Mouse (Mus musculus) granulocyte monocyte progenitor cell, adult 5-6 weeks (primary cell): ENCODE results near the gene Ric3. TPM values are rescaled to one million over a fixed set of nuclear protein-coding genes. Genes with fewer than 3 reads are reported as not detected.

ENCODE experiments used
- ATAC-seq: replicated peaks from 2 replicates; pipeline ENCODE4 v1.8.0; 2016; ENCODE audit warnings: mild to moderate bottlenecking, moderate TSS enrichment, inconsistent platforms; ENCODE audit not compliant: poor library complexity, severe bottlenecking
- total RNA-seq, 2 experiments: library from RNA; stranded (forward) in 1 of 2; stranded (reverse) in 1 of 2; fragments of 200-712, 200-1000 nt in 1 of 2; fragments of >200 nt in 1 of 2; fragmentation: Nextera tagmentation in 1 of 2; gene quantifications; 2 replicates each; pipeline ENCODE4 v1.2.3; 2014 to 2017

The Ric3 gene
- total RNA-seq, 2 experiments from 2014 or later: 0.62 to 1.1 TPM

DNA sequence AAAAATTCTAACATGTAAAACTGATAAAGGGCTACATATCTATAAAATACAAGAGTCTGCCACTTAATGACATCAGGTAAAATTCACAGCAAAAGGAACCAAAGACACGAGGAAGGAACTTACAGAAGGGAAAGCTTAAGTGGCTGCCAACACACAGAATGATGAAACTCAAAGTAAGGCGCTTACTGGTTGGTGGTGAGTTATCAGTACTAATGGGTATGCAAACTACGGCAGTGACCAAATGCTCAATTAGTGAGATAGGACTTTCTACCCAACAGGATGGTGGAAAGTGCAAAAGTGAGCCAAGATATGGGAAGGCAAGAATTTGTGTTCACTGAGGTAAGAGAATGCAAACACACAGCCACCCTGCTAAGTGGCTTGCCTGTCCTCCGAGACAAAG, 23.6 kb downstream of the Ric3 start:
- ATAC-seq: no peak

DNA sequence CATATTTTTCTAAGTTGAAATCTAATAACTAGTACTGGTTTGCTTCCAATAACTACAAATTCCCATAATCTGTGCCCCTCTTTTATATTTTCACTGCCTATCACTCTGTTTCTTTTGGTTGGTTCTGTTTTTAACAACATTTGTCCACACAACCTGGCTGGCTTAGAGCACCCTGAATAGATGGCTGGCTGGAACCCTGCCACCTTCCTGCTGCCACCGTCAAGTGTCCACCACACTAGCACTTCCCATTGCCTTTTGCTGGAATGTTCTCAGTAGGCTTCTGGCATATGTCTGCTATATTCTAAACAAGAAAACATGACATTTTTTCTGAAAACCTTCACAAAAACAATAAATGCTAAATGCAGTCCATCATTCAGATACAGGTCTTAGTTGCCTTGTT, 32.3 kb downstream of the Ric3 start:
- no peak for ATAC-seq

DNA sequence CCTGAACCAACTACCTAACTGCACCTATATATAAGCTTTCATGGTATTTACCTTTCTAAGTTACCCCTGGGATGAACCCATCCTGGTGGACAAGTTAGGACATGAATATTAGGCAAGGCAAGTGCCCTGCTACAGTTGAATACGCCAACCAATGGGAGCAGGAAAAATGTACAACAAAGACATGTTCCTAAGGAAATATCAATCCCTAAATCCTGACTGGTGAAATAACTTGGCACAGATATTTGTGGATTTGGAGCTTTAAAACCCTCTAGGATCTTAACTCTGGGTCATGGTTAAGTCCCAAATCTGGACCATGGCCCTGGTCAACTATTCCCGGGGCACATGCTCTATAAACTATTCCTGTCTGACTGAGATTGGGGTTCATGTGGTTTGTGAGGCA, 37.3 kb downstream of the Ric3 start:
- no peak for ATAC-seq

- no peak for ATAC-seq
Measured at GRCm38 (mm10) chr7:109039445-109039844, 43.7 kb downstream of the Ric3 start.

DNA sequence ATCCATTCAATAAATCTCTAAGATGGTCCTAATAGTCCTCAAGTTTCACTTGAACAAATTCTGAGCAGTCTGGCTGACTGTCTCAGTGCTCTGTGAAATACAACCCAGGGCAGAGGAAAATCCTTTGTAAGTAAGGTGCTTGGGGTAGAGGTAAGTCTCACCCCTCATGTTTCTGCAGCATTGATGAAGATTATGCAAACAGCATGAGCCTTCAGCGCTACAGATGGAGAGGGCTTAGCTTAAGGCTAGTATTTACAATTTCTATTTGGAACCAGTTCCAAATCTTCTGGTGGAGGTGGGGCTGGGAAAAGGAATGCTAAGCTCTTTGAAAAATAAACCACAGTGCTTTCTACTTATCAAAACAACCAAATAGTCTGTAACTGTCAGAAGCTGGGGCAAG, 44.1 kb downstream of the Ric3 start:
- ATAC-seq: no peak

- ATAC-seq: no peak
Measured at GRCm38 (mm10) chr7:109038121-109038735, 44.9 kb downstream of the Ric3 start.

GRCm38 (mm10) chr7:109032054-109032453, 51.1 kb downstream of the Ric3 start:
- ATAC-seq: no peak

DNA sequence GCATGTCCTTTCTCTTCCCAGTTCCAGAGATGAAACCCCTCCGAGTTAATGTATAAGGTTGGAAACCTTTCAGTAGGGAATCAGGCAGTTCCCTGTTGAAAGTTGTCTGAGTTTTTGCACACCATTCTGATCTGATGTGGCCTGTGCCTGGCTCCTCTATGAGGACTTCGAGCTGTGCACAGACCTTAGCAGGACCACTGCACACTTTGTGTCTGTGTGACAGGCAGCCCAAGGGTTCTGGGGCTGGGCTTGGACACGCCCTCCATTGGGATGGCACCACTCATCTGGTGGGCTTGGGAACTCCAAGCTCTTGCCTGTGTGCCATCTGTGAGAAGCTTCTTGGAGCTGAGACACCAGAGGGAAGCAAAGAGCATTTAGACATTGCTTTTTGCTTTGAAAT, 51.8 kb downstream of the Ric3 start:
- ATAC-seq: no peak

GRCm38 (mm10) chr7:109029961-109030465, 53.1 kb downstream of the Ric3 start:
- ATAC-seq: no peak

DNA sequence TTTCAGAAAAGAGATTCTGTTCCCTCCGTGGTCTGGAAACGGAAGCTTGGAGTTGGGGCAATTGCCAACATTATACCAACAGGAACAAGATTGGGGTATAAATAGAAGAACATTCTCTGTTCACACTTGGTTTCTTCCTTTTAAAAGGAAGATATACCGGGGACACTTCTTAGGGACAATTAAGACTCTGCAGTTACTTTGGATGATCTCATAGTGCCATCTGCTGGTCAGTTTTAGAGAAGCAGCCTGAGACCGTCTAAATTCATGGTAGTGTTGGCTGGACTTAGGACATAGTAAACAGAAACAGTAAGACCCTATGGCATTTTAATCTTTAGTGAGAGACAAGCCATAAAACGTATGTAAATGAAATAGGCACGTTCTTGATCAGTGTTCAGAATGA, 54.9 kb downstream of the Ric3 start:
- peak; percentile 74 for ATAC-seq

- no peak; the same call in 1 of the 2 replicates for ATAC-seq
Measured at GRCm38 (mm10) chr7:109027721-109028120, 55.4 kb downstream of the Ric3 start.

DNA sequence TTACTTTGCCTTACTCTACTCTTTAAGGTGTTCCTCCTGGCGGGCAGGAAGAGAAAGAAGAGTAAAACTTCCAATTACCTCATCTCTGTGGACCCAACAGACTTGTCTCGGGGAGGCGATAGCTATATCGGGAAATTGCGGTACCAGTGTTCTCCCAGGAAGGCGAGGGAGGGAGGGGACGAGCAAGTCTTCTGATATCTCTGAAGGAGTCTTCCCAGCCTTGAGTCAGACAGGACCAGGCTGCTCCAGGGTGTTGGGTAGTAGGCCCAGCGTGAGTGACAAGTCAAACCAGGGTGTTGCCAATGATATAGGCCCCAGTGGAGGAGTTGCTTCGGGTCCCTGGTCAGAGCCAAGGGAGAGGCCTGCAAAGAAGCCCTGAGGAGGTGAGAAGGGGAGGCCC, 56.2 kb downstream of the Ric3 start:
- no peak for ATAC-seq

- ATAC-seq: no peak
Measured at GRCm38 (mm10) chr7:109025743-109026142, 57.4 kb downstream of the Ric3 start.

DNA sequence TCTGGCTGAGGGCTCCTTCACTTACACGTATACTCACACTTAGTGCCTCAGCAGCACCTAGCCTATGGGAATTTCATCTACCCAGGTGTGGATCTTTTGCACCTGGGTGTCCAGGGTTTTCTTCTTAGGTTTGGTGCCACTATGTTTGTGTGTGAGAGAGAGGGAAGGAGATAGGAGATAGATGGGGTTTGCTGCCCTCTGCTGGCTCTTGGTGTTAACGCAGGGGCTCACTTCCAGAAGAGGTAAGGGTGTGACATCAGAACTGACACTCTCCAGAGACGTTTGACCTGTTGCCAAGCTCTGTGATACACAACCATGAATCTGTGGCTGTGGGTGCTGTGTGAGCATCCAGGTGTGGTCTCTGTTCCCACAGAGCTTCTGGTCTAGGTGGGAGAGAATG, 61.7 kb downstream of the Ric3 start:
- ATAC-seq: peak; percentile 87

GRCm38 (mm10) chr7:109019243-109019642, 63.9 kb downstream of the Ric3 start:
- no peak for ATAC-seq

GRCm38 (mm10) chr7:109016378-109016923, 66.7 kb downstream of the Ric3 start:
- ATAC-seq: no peak

GRCm38 (mm10) chr7:109014851-109015250, 68.3 kb downstream of the Ric3 start:
- no peak for ATAC-seq

DNA sequence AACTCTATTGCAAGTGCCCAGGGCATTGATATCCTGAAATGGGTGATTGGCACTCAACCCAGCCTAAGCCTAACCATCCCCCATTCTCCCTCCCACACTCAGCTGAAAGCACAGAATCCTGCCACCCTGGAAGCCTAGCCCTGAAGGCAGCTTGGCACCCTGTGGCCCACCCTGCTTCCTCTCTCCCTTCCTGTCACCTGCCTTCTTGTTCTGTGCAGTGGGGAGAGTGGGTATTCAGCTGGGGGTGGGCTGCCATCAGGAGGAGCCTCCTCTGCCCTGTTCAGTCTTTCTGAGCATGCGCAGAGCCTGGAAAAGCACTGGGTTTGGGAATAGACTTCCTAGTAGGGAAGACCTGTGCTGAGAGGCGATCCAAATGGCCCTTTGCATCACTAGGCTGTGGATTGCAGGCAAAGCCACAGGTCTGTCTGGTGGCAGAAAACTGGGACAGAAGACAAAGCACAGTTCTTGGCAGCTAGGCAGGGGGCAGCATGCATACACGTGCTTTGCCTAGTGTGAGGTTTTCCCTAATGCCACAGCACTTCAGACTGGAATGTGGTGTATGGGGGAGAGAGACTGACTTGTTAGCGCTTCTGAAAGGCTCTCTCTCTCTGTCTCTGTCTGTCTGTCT, 70.0 kb downstream of the Ric3 start:
- ATAC-seq: no peak

DNA sequence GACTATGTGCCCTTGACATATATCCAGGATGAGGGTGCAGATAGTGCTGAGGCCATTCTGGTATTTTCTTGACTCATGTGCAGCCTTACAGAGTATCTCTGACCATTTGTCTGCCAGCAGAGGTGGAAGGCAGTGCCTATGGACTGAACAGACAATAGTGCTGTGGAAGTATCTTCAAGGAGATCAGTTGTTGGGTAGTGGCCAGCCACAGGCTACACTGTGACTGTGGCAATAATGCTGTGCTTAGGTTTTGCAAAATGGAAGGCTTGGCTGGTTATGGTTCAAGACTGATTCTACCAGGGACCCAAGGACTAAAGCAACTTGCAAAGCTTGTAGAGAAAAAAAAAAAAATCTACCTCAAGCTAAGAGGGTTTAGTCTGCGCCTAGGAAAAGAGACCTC, 70.6 kb downstream of the Ric3 start:
- ATAC-seq: no peak

DNA sequence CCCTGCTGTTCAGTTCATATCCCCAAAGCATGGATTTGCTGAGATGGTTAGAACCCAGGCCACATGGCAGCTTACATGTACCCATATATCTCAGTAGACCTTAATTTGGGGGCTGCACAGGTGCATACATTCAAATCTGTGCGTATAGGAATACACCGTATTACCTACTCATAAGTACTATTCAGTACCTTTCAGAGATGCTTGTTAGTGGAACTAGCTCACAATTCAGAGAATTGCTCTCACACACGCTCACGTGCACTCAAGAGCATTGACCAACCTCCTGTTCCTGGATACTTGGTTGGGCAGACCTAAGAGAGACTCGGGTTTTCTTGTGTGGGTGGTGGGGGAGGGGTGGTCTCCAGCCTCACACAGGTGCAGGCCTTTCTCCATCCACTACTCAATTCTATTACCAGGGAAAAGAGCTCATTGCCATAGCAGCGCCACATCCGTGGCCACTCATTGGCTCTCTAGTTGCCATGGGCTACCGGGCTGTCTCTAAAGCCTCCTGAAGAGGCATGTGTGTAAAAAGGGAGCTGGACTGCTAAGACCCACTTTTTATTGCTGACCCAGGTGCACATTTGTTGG, 71.4 kb downstream of the Ric3 start:
- no peak for ATAC-seq
